Mouse (Mus musculus) liver, embryonic 14.5 days (tissue): Measurements from ENCODE around the gene Bloc1s3.

Experiments used
- CTCF ChIP-seq: IDR thresholded peaks from 2 replicates; pipeline ENCODE4 v1.5.1; 2016; ENCODE audit warnings: antibody characterized with exemption, low read depth, control low read depth
- EP300 ChIP-seq: IDR thresholded peaks from 2 replicates; pipeline ENCODE4 v1.6.1; 2016; ENCODE audit warnings: antibody characterized with exemption, low read depth

- peak; percentile 49 for TF ChIP-seq CTCF
- TF ChIP-seq EP300: no peak
Measured at GRCm38 (mm10) chr7:19517652-19518365, 9.6 kb upstream of the Bloc1s3 start, which contains the start of gene Nkpd1.
